Mouse (Mus musculus): ENCODE data around the gene Cbx5. TPM values are rescaled to one million over a fixed set of nuclear protein-coding genes. Genes with fewer than 3 reads are reported as not detected.
"Not testable (repeated sequence)": the region's sequence is repeated elsewhere in the genome, so short reads cannot be mapped to it uniquely, and the experiment has no call there.

Gene Cbx5
- polyA plus RNA-seq, 1 experiment = 52.3 TPM

DNA sequence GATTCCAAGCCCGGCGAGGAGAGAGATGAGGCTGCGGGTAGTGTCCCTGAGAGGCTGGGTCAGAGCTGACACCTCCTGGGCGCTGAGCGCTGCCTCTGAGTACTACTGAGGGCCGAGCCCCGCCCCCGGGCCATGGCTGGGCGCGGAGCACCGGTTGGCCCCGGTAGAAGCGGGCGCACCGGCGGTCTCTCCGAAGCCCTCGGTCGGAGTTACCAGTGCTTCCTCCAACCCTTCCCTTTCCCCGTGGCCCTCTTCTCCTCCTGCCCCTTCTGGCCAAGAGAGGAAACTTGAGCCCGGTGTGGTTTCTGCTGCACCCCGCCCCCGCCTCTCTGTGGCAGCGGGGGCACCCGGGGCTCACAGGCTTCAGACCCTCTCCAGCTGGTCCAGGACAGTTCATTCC lies 15.6 kb upstream of the Cbx5 start:
- H3K4me3 ChIP-seq (ENCODE audit: insufficient read depth, poor library complexity, severe bottlenecking) = no peak overlapping the region
- TF ChIP-seq FOSL1 (IDR thresholded peaks at IDR 0.05; ENCODE audit: insufficient read depth, low read length, poor library complexity, severe bottlenecking) (no peak), MYOD1 (IDR thresholded peaks at IDR 0.05; ENCODE audit: control insufficient read depth, insufficient read length, low read depth) (no peak), USF1 (IDR thresholded peaks at IDR 0.05; ENCODE audit: low read depth) (no peak), CTCF (IDR thresholded peaks at IDR 0.05; ENCODE audit: control insufficient read depth, insufficient read depth, insufficient read length) (no peak), CEBPB (IDR thresholded peaks at IDR 0.05; ENCODE audit: low read depth) (no peak), MAX (IDR thresholded peaks at IDR 0.05) (no peak), MYOG (IDR thresholded peaks at IDR 0.05; ENCODE audit: control insufficient read depth, extremely low read depth, insufficient read length) (no peak)
- H3K36me3 ChIP-seq (ENCODE audit: control insufficient read depth, insufficient read depth) = no peaks in the 10 kb centered on the region
- no peaks in the 10 kb centered on the region for H3K79me2 ChIP-seq (ENCODE audit: control insufficient read depth, insufficient read depth)
- no peaks in the 10 kb centered on the region for H3K27me3 ChIP-seq (ENCODE audit: control insufficient read depth, insufficient read depth, insufficient read length)
- peak overlapping the region; percentile 14 for H3ac ChIP-seq (ENCODE audit: control insufficient read depth, insufficient read length, low read depth)
- no peaks in the 10 kb centered on the region for H3K79me3 ChIP-seq (ENCODE audit: low read depth)

GRCm38 (mm10) chr15:103253352-103253751 lies 13.7 kb upstream of the Cbx5 start:
- Histone ChIP-seq H3K36me3 (ENCODE audit: control insufficient read depth, insufficient read depth) (peaks cover 8% of the 10 kb centered on the region), H3ac (ENCODE audit: control insufficient read depth, insufficient read length, low read depth) (no peak overlapping the region), H3K4me3 (ENCODE audit: insufficient read depth, poor library complexity, severe bottlenecking) (no peak overlapping the region), H3K79me2 (ENCODE audit: control insufficient read depth, insufficient read depth) (no peaks in the 10 kb centered on the region), H3K27me3 (ENCODE audit: control insufficient read depth, insufficient read depth, insufficient read length) (no peaks in the 10 kb centered on the region), H3K79me3 (ENCODE audit: low read depth) (no peaks in the 10 kb centered on the region)
- TF ChIP-seq MYOD1 (IDR thresholded peaks at IDR 0.05; ENCODE audit: control insufficient read depth, insufficient read length, low read depth) = no peak
- TF ChIP-seq CTCF (IDR thresholded peaks at IDR 0.05; ENCODE audit: control insufficient read depth, insufficient read depth, insufficient read length) = no peak
- TF ChIP-seq FOSL1 (IDR thresholded peaks at IDR 0.05; ENCODE audit: insufficient read depth, low read length, poor library complexity, severe bottlenecking) = no peak
- no peak for TF ChIP-seq MYOG (IDR thresholded peaks at IDR 0.05; ENCODE audit: control insufficient read depth, extremely low read depth, insufficient read length)
- TF ChIP-seq MAX (IDR thresholded peaks at IDR 0.05) = no peak
- TF ChIP-seq USF1 (IDR thresholded peaks at IDR 0.05; ENCODE audit: low read depth) = no peak
- TF ChIP-seq CEBPB (IDR thresholded peaks at IDR 0.05; ENCODE audit: low read depth) = no peak

DNA sequence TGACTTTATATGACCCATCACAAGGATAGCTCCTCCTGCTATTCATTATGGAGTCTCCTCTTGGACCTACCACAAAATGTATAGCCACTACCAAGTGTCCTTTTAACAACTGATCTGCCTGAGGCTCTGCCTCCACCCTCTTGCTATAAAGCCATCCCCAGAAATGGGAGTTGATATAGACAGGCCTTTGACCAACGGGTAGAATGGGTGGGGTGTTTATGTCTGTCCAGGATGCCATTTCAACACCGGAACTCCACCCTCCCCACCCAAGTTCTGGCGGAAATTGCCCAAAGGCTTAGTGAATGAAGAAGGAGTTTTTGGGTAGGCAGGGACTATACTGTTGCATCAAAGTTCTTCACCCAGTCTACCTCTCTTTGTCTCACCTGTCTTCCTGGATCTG lies 13.0 kb upstream of the Cbx5 start:
- no peak overlapping the region for H3ac ChIP-seq (ENCODE audit: control insufficient read depth, insufficient read length, low read depth)
- H3K79me2 ChIP-seq (ENCODE audit: control insufficient read depth, insufficient read depth) = no peaks in the 10 kb centered on the region
- H3K36me3 ChIP-seq (ENCODE audit: control insufficient read depth, insufficient read depth) = peaks cover 15% of the 10 kb centered on the region
- no peaks in the 10 kb centered on the region for H3K79me3 ChIP-seq (ENCODE audit: low read depth)
- no peaks in the 10 kb centered on the region for H3K27me3 ChIP-seq (ENCODE audit: control insufficient read depth, insufficient read depth, insufficient read length)
- H3K4me3 ChIP-seq (ENCODE audit: insufficient read depth, poor library complexity, severe bottlenecking) = no peak overlapping the region
- TF ChIP-seq USF1 (IDR thresholded peaks at IDR 0.05; ENCODE audit: low read depth) (no peak), MYOG (IDR thresholded peaks at IDR 0.05; ENCODE audit: control insufficient read depth, extremely low read depth, insufficient read length) (no peak), MYOD1 (IDR thresholded peaks at IDR 0.05; ENCODE audit: control insufficient read depth, insufficient read length, low read depth) (no peak), CEBPB (IDR thresholded peaks at IDR 0.05; ENCODE audit: low read depth) (no peak), FOSL1 (IDR thresholded peaks at IDR 0.05; ENCODE audit: insufficient read depth, low read length, poor library complexity, severe bottlenecking) (no peak), CTCF (IDR thresholded peaks at IDR 0.05; ENCODE audit: control insufficient read depth, insufficient read depth, insufficient read length) (no peak)

DNA sequence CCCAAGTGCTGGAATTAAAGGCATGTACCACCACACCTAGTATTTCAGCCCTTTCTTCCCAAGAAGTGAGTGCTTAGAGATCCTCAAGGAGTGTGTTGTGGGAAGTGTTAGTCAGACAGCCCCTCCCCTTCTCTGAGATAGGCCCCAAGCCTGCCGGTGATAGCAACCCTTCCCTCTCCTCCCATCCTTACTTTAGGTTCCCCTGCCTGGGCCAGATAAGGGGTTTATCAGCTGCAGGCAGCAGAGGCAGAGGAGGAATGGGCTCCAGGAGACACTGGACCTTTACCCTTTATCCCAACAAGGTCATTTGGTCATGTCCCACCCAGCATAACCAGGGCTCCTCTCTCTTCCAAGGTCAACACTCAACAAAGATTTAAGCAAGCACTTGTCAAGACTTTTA lies 12.0 kb upstream of the Cbx5 start:
- no peak for TF ChIP-seq MYOD1 (IDR thresholded peaks at IDR 0.05; ENCODE audit: control insufficient read depth, insufficient read length, low read depth)
- no peak for TF ChIP-seq CEBPB (IDR thresholded peaks at IDR 0.05; ENCODE audit: low read depth)
- no peak for TF ChIP-seq MYOG (IDR thresholded peaks at IDR 0.05; ENCODE audit: control insufficient read depth, extremely low read depth, insufficient read length)
- no peak for TF ChIP-seq FOSL1 (IDR thresholded peaks at IDR 0.05; ENCODE audit: insufficient read depth, low read length, poor library complexity, severe bottlenecking)
- TF ChIP-seq USF1 (IDR thresholded peaks at IDR 0.05; ENCODE audit: low read depth) = no peak
- TF ChIP-seq CTCF (IDR thresholded peaks at IDR 0.05; ENCODE audit: control insufficient read depth, insufficient read depth, insufficient read length) = no peak
- no peak for TF ChIP-seq MAX (IDR thresholded peaks at IDR 0.05)
- Histone ChIP-seq H3K36me3 (ENCODE audit: control insufficient read depth, insufficient read depth) (peaks cover 25% of the 10 kb centered on the region), H3K79me2 (ENCODE audit: control insufficient read depth, insufficient read depth) (no peaks in the 10 kb centered on the region), H3ac (ENCODE audit: control insufficient read depth, insufficient read length, low read depth) (no peak overlapping the region), H3K79me3 (ENCODE audit: low read depth) (no peaks in the 10 kb centered on the region), H3K4me3 (ENCODE audit: insufficient read depth, poor library complexity, severe bottlenecking) (no peak overlapping the region), H3K27me3 (ENCODE audit: control insufficient read depth, insufficient read depth, insufficient read length) (no peaks in the 10 kb centered on the region)

- H3K79me2 ChIP-seq (ENCODE audit: control insufficient read depth, insufficient read depth) = peaks cover 6% of the 10 kb centered on the region
- H3ac ChIP-seq (ENCODE audit: control insufficient read depth, insufficient read length, low read depth) = no peak overlapping the region
- H3K4me3 ChIP-seq (ENCODE audit: insufficient read depth, poor library complexity, severe bottlenecking) = no peak overlapping the region
- H3K27me3 ChIP-seq (ENCODE audit: control insufficient read depth, insufficient read depth, insufficient read length) = no peaks in the 10 kb centered on the region
- TF ChIP-seq CTCF (IDR thresholded peaks at IDR 0.05; ENCODE audit: control insufficient read depth, insufficient read depth, insufficient read length) (peak; percentile 83), FOSL1 (IDR thresholded peaks at IDR 0.05; ENCODE audit: insufficient read depth, low read length, poor library complexity, severe bottlenecking) (no peak), USF1 (IDR thresholded peaks at IDR 0.05; ENCODE audit: low read depth) (no peak), MAX (IDR thresholded peaks at IDR 0.05) (no peak), MYOG (IDR thresholded peaks at IDR 0.05; ENCODE audit: control insufficient read depth, extremely low read depth, insufficient read length) (no peak), CEBPB (IDR thresholded peaks at IDR 0.05; ENCODE audit: low read depth) (no peak), MYOD1 (IDR thresholded peaks at IDR 0.05; ENCODE audit: control insufficient read depth, insufficient read length, low read depth) (no peak)
- H3K36me3 ChIP-seq (ENCODE audit: control insufficient read depth, insufficient read depth) = peaks cover 38% of the 10 kb centered on the region
- peaks cover 6% of the 10 kb centered on the region for H3K79me3 ChIP-seq (ENCODE audit: low read depth)
These were observed 10.7 kb upstream of the Cbx5 start for GRCm38 (mm10) chr15:103250195-103250740.

DNA sequence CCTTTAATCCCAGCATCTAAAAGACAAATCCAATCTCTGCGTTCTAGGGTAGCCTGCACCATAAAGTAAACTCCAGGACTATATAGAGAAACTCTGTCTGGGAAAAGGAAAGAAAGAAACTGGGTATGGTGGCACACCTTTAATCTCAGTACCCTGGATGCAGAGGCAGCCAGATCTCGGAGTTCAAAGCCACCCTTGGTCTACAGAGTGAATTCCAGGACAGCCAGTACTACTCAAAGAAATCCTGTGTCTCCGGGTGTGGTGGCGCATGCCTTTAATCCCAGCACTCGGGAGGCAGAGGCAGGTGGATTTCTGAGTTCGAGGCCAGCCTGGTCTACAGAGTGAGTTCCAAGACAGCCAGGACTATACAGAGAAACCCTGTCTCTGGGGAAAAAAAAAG lies 9.9 kb upstream of the Cbx5 start:
- Histone ChIP-seq H3K36me3 (ENCODE audit: control insufficient read depth, insufficient read depth) (peaks cover 45% of the 10 kb centered on the region), H3K79me2 (ENCODE audit: control insufficient read depth, insufficient read depth) (peaks cover 13% of the 10 kb centered on the region), H3K79me3 (ENCODE audit: low read depth) (peaks cover 12% of the 10 kb centered on the region)
- not testable (repeated sequence) for H3ac ChIP-seq (ENCODE audit: control insufficient read depth, insufficient read length, low read depth); H3K27me3 ChIP-seq (ENCODE audit: control insufficient read depth, insufficient read depth, insufficient read length); H3K4me3 ChIP-seq (ENCODE audit: insufficient read depth, poor library complexity, severe bottlenecking)

Measured in C2C12 (cell line).